Mouse (Mus musculus) liver, embryonic 11.5 days (tissue): ENCODE data around the gene Ccdc12. TPM values are rescaled to one million over a fixed set of nuclear protein-coding genes. Genes with fewer than 3 reads are reported as not detected.

Experiments used
- ATAC-seq: fragments of 200-750 bp; cut with Nextera tagmentation; replicated peaks from 2 replicates; pipeline ENCODE4 v1.8.0; 2017; ENCODE audit warnings: moderate number of reproducible peaks, mild to moderate bottlenecking, moderate TSS enrichment, moderate library complexity; ENCODE audit not compliant: low FRiP score
- DNase-seq: peaks from one replicate; pipeline ENCODE4 v3.0.0-alpha.2; 2017; ENCODE audit warnings: low spot score
- H3K27ac ChIP-seq: fragments of 300-500 bp; sonication (generic); 2 replicates; pipeline ENCODE4 v1.5.1; 2014; ENCODE audit warnings: mild to moderate bottlenecking, low read depth, low read length, control low read depth
- H3K27me3 ChIP-seq: fragments of 300-500 bp; sonication (generic); replicated peaks from 2 replicates; pipeline ENCODE4 v1.6.1; 2014; ENCODE audit warnings: low read length, mixed read lengths; ENCODE audit not compliant: control insufficient read depth, insufficient read depth
- H3K36me3 ChIP-seq: fragments of 300-500 bp; sonication (generic); 2 replicates; pipeline ENCODE4 v1.6.1; 2014; ENCODE audit warnings: mild to moderate bottlenecking, low read length, moderate library complexity, mixed read lengths; ENCODE audit not compliant: control insufficient read depth, insufficient read depth
- H3K4me1 ChIP-seq: fragments of 300-500 bp; sonication (generic); replicated peaks from 2 replicates; pipeline ENCODE4 v1.6.1; 2014; ENCODE audit warnings: low read length, mixed read lengths; ENCODE audit not compliant: control insufficient read depth, insufficient read depth
- H3K4me2 ChIP-seq: fragments of 300-500 bp; sonication (generic); 2 replicates; pipeline ENCODE4 v1.6.1; 2014; ENCODE audit warnings: mild to moderate bottlenecking, control low read depth, moderate library complexity
- H3K4me3 ChIP-seq: fragments of 300-500 bp; sonication (generic); 2 replicates; pipeline ENCODE4 v1.5.1; 2014; ENCODE audit warnings: low read depth, low read length, control low read depth
- H3K9ac ChIP-seq: fragments of 300-500 bp; sonication (generic); 2 replicates; pipeline ENCODE4 v1.6.1; 2014; ENCODE audit warnings: low read depth, low read length, control low read depth
- H3K9me3 ChIP-seq: fragments of 300-500 bp; sonication (generic); 2 replicates; pipeline ENCODE4 v1.6.1; 2016; ENCODE audit warnings: low read length, inconsistent platforms, mixed read lengths; ENCODE audit not compliant: control insufficient read depth
- WGBS: fragments of 180-500 bp; shearing (Covaris S2); extraction: QIAGEN DNeasy Blood & Tissue Kit; methylation state at CpG from one replicate; pipeline ENCODE4 v1.1.7; 2014; 5-methylcytosine and 5-hydroxymethylcytosine counted together
- polyA plus RNA-seq: library from polyadenylated mRNA; unstranded; fragments of >200 nt; fragmentation: Nextera tagmentation; extraction: Ambion mirVana; gene quantifications from 2 replicates; pipeline ENCODE4 v1.2.1, GENCODE M21; 2014

Ccdc12 gene
- polyA plus RNA-seq, 1 experiment from 2014 or later = 161 TPM

DNA sequence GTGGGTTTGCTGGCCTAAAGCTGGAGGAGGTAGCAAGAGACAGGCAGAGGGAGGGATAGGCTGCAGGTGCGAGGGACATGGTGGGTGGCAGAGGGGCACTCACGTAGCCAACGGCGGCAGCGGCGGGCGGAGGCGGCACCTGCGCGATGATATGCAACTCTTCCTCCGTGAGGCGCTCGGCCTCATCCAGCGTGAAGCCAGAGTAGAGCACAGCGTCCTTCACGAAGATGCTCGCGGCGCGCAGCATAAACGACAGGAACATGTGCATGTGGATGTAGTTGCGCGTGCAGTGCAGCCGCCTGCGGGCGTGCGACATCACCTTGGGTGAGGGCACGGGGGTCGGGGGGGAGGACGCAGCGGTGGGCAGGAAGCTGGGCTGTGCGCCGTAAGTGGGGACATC lies 70.6 kb downstream of the Ccdc12 start:
- Histone ChIP-seq H3K4me3 (no peak overlapping the region), H3K9me3 (no peaks in the 10 kb centered on the region), H3K4me2 (no peak overlapping the region), H3K27me3 (peaks cover 34% of the 10 kb centered on the region), H3K36me3 (no peaks in the 10 kb centered on the region), H3K4me1 (peaks cover 3% of the 10 kb centered on the region; the same call in 1 of the 2 replicates), H3K27ac (no peak overlapping the region), H3K9ac (no peak overlapping the region)
- 26% methylated on average over 32 of the region's 33 CpGs for WGBS
- DNase-seq (no peak), ATAC-seq (no peak)

GRCm38 (mm10) chr9:110729841-110730240 lies 73.5 kb downstream of the Ccdc12 start:
- ATAC-seq = no peak
- WGBS = 24% methylated on average over 8 of the region's 8 CpGs
- Histone ChIP-seq H3K27me3 (peaks cover 34% of the 10 kb centered on the region), H3K9me3 (no peaks in the 10 kb centered on the region), H3K4me2 (no peak overlapping the region), H3K9ac (no peak overlapping the region), H3K27ac (no peak overlapping the region), H3K4me3 (no peak overlapping the region), H3K36me3 (no peaks in the 10 kb centered on the region), H3K4me1 (peaks cover 14% of the 10 kb centered on the region)
- no peak for DNase-seq

- no peaks in the 10 kb centered on the region for H3K36me3 ChIP-seq
- H3K4me1 ChIP-seq = peaks cover 12% of the 10 kb centered on the region
- ATAC-seq (no peak), DNase-seq (no peak)
- no peak overlapping the region for H3K27ac ChIP-seq
- no peak overlapping the region for H3K4me3 ChIP-seq
- peak overlapping the region; percentile 73 for H3K4me2 ChIP-seq
- H3K9ac ChIP-seq = no peak overlapping the region
- H3K9me3 ChIP-seq = no peaks in the 10 kb centered on the region
- 67% methylated on average over 4 of the region's 4 CpGs for WGBS
- H3K27me3 ChIP-seq = peaks cover 31% of the 10 kb centered on the region
These were observed 75.6 kb downstream of the Ccdc12 start for GRCm38 (mm10) chr9:110731859-110732258.

GRCm38 (mm10) chr9:110732623-110733022 lies 76.3 kb downstream of the Ccdc12 start:
- Histone ChIP-seq H3K9ac (peak overlapping the region; percentile 37), H3K36me3 (no peaks in the 10 kb centered on the region), H3K4me1 (peaks cover 10% of the 10 kb centered on the region), H3K27ac (no peak overlapping the region; the same call in 1 of the 2 replicates), H3K4me2 (peak overlapping the region; percentile 73), H3K9me3 (no peaks in the 10 kb centered on the region), H3K4me3 (peak overlapping the region; percentile 32), H3K27me3 (peaks cover 23% of the 10 kb centered on the region)
- ATAC-seq (peak; percentile 89), DNase-seq (peak; percentile 82)
- WGBS = under 1% methylated on average over 26 of the region's 26 CpGs

DNA sequence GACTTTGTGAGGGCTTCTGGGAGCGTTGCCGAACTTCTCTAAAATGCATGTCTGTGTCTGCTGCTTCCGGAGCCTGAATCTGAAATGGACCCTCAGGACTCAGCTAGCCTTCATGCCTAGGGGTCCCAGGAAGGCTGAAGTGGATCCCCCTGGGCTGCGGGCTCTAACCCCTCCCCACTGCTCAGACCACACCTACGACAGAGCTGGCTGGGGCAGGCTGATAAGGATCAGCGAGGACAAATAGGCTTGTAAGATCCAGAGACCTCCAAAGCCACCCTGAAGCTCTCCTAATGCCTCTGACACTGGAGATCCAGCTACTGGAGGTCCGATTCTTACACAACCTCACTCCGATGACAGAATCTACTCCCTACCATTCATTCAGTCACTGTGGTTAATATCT lies 76.8 kb downstream of the Ccdc12 start:
- DNase-seq (no peak), ATAC-seq (0 out of 2 replicates have a peak, but pooled peaks have one; percentile 34)
- no peak overlapping the region; the same call in 1 of the 2 replicates for H3K27ac ChIP-seq
- WGBS = 9% methylated on average over 8 of the region's 8 CpGs
- no peaks in the 10 kb centered on the region for H3K9me3 ChIP-seq
- peak overlapping the region; percentile 37 for H3K9ac ChIP-seq
- no peaks in the 10 kb centered on the region for H3K36me3 ChIP-seq
- H3K4me2 ChIP-seq = peak overlapping the region; percentile 73
- H3K4me3 ChIP-seq = peak overlapping the region; percentile 32
- peaks cover 10% of the 10 kb centered on the region for H3K4me1 ChIP-seq
- H3K27me3 ChIP-seq = peaks cover 20% of the 10 kb centered on the region

GRCm38 (mm10) chr9:110734154-110734553 lies 77.9 kb downstream of the Ccdc12 start:
- DNase-seq = no peak
- no peak overlapping the region for H3K27ac ChIP-seq
- no peaks in the 10 kb centered on the region for H3K36me3 ChIP-seq
- peaks cover 15% of the 10 kb centered on the region for H3K27me3 ChIP-seq
- 61% methylated on average over 7 of the region's 7 CpGs for WGBS
- no peak for ATAC-seq
- H3K9ac ChIP-seq = no peak overlapping the region
- no peaks in the 10 kb centered on the region for H3K9me3 ChIP-seq
- H3K4me3 ChIP-seq = no peak overlapping the region
- H3K4me1 ChIP-seq = peaks cover 10% of the 10 kb centered on the region
- H3K4me2 ChIP-seq = no peak overlapping the region

GRCm38 (mm10) chr9:110736362-110736761 lies 80.1 kb downstream of the Ccdc12 start:
- peaks cover 10% of the 10 kb centered on the region for H3K4me1 ChIP-seq
- no peak overlapping the region for H3K27ac ChIP-seq
- H3K36me3 ChIP-seq = no peaks in the 10 kb centered on the region
- no peak for DNase-seq
- no peak overlapping the region for H3K4me2 ChIP-seq
- no peak overlapping the region for H3K9ac ChIP-seq
- no peak for ATAC-seq
- no peak overlapping the region for H3K4me3 ChIP-seq
- WGBS = 60% methylated on average over 9 of the region's 9 CpGs
- H3K9me3 ChIP-seq = no peaks in the 10 kb centered on the region
- peaks cover 28% of the 10 kb centered on the region for H3K27me3 ChIP-seq

- peaks cover 6% of the 10 kb centered on the region for H3K4me1 ChIP-seq
- H3K4me2 ChIP-seq = no peak overlapping the region
- H3K4me3 ChIP-seq = no peak overlapping the region
- ATAC-seq = no peak
- WGBS = 29% methylated on average over 1 of the region's 1 CpGs
- no peaks in the 10 kb centered on the region for H3K9me3 ChIP-seq
- H3K9ac ChIP-seq = no peak overlapping the region
- H3K27ac ChIP-seq = no peak overlapping the region
- no peaks in the 10 kb centered on the region for H3K36me3 ChIP-seq
- peaks cover 45% of the 10 kb centered on the region for H3K27me3 ChIP-seq
- no peak for DNase-seq
These were observed 81.8 kb downstream of the Ccdc12 start for GRCm38 (mm10) chr9:110738054-110738453.

GRCm38 (mm10) chr9:110739961-110740360 lies 83.7 kb downstream of the Ccdc12 start:
- ATAC-seq (no peak), DNase-seq (no peak)
- WGBS = 78% methylated on average over 7 of the region's 7 CpGs
- Histone ChIP-seq H3K9ac (no peak overlapping the region), H3K27ac (no peak overlapping the region), H3K36me3 (no peaks in the 10 kb centered on the region), H3K4me1 (0 out of 2 replicates have a peak, but pooled peaks cover 5% of the 10 kb centered on the region), H3K4me2 (no peak overlapping the region), H3K4me3 (no peak overlapping the region), H3K9me3 (no peaks in the 10 kb centered on the region), H3K27me3 (peaks cover 63% of the 10 kb centered on the region)
